Mouse (Mus musculus) brain, embryonic 14.5 days (tissue): ENCODE measurements around the gene Prrc2b. TPM values are rescaled to one million over a fixed set of nuclear protein-coding genes. Genes with fewer than 3 reads are reported as not detected.

ENCODE experiments used
- DNase-seq: peaks from one replicate; pipeline ENCODE4 v3.0.0-alpha.2; 2011; ENCODE audit warnings: low read depth
- CTCF ChIP-seq: fragments of 200-500 bp; IDR thresholded peaks from 2 replicates; pipeline ENCODE4 v1.5.1; 2012; ENCODE audit warnings: inconsistent platforms, mild to moderate bottlenecking, moderate library complexity, borderline replicate concordance; ENCODE audit not compliant: insufficient read depth, insufficient read length; ENCODE audit errors: extremely low read depth
- POLR2A ChIP-seq: fragments of 200-500 bp; IDR thresholded peaks from 2 replicates; pipeline ENCODE4 v1.6.1; 2012; ENCODE audit warnings: mild to moderate bottlenecking, inconsistent platforms, borderline replicate concordance; ENCODE audit not compliant: poor library complexity, insufficient read depth, insufficient read length, severe bottlenecking; ENCODE audit errors: extremely low read depth
- polyA plus RNA-seq: library from polyadenylated mRNA; depleted of rRNA; stranded (reverse); fragments of >200 nt; gene quantifications from 2 replicates; pipeline ENCODE4 v1.2.3, GENCODE M21; 2012

The Prrc2b gene
- polyA plus RNA-seq, 1 experiment: 171 TPM

- no peak for DNase-seq
- TF ChIP-seq POLR2A (no peak), CTCF (no peak)
Observed at GRCm38 (mm10) chr2:32238708-32239435, 88.0 kb downstream of the Prrc2b start.

GRCm38 (mm10) chr2:32240591-32240990 lies 89.7 kb downstream of the Prrc2b start:
- DNase-seq: no peak
- TF ChIP-seq POLR2A: no peak
- no peak for TF ChIP-seq CTCF

GRCm38 (mm10) chr2:32242986-32243385 lies 92.1 kb downstream of the Prrc2b start:
- TF ChIP-seq POLR2A (no peak), CTCF (no peak)

GRCm38 (mm10) chr2:32246741-32247140 lies 95.9 kb downstream of the Prrc2b start:
- TF ChIP-seq POLR2A (no peak), CTCF (no peak)

More at GRCm38 (mm10) chr2:32242986-32243385, 92.1 kb downstream of the Prrc2b start:
- DNase-seq: no peak

GRCm38 (mm10) chr2:32248377-32249361 lies 97.8 kb downstream of the Prrc2b start:
- TF ChIP-seq POLR2A (no peak), CTCF (no peak)
- DNase-seq: no peak

More at GRCm38 (mm10) chr2:32246741-32247140, 95.9 kb downstream of the Prrc2b start:
- no peak for DNase-seq

GRCm38 (mm10) chr2:32251791-32252527 lies 101.1 kb downstream of the Prrc2b start:
- TF ChIP-seq POLR2A (no peak), CTCF (no peak)

GRCm38 (mm10) chr2:32252658-32253057 lies 101.8 kb downstream of the Prrc2b start:
- TF ChIP-seq POLR2A (no peak), CTCF (no peak)
- no peak for DNase-seq

More at GRCm38 (mm10) chr2:32251791-32252527, 101.1 kb downstream of the Prrc2b start:
- DNase-seq: no peak

GRCm38 (mm10) chr2:32253352-32253751 lies 102.5 kb downstream of the Prrc2b start:
- TF ChIP-seq CTCF (no peak), POLR2A (no peak)
- DNase-seq: no peak

GRCm38 (mm10) chr2:32254563-32254962 lies 103.7 kb downstream of the Prrc2b start:
- no peak for TF ChIP-seq POLR2A
- no peak for TF ChIP-seq CTCF
- no peak for DNase-seq

GRCm38 (mm10) chr2:32256273-32256672 lies 105.4 kb downstream of the Prrc2b start:
- DNase-seq: no peak
- TF ChIP-seq CTCF (no peak), POLR2A (no peak)

- DNase-seq: no peak
- TF ChIP-seq CTCF (no peak), POLR2A (no peak)
Observed at GRCm38 (mm10) chr2:32258887-32259533, 108.1 kb downstream of the Prrc2b start.
